In genomic region chr15:91018861-91019187, GRCm38 (mm10) we compare ENCODE assay signal across 17 mouse cellular contexts. TPM values are rescaled to one million over a fixed set of nuclear protein-coding genes. Genes with fewer than 3 reads are reported as not detected.
DNase-seq lines count a peak whose midpoint lies in the region; ATAC-seq and TF ChIP-seq lines count a peak whose summit lies in the region.
"Had no signal": no experiment of that assay in that cellular context is flagged by ENCODE, and none has a peak within 500 bp of the region (broad histone marks: within the 10 kb centered on the region; RNA-seq: fewer than 3 reads in every experiment).

No protein-coding gene starts in this region.

- DNase-seq in neural tube, embryonic 11.5 days (ENCODE audit: low spot score), result no peak
- DNase-seq in neural tube, embryonic 10.5 days (ENCODE audit: extremely low spot score, low spot score), result no peak
- no peak for DNase-seq in midbrain, embryonic 14.5 days
- no peak for DNase-seq in kidney, adult 2 months
- no peak for DNase-seq in cerebellum, postnatal 10 days
- DNase-seq in lung, postnatal 4 days, result no peak
- DNase-seq in adrenal gland, adult 18-20 months (ENCODE audit: low spot score in 2 of 2), result no peak
- DNase-seq: cerebellum, adult 11 months; gastrocnemius, postnatal 14 days; heart, postnatal 36 days; kidney, adult 8-10 months; liver, postnatal 0 days; thymus, postnatal 36 days had no signal

- no peak for TF ChIP-seq POLR2A in kidney, adult 2 months (IDR thresholded peaks at IDR 0.05; ENCODE audit: low read depth, low read length)

- peaks cover 18% of the 10 kb centered on the region; the same call in 1 of the 2 replicates for H3K4me1 ChIP-seq in neural tube, embryonic 11.5 days (ENCODE audit: control insufficient read depth, insufficient read depth, low read length)
- peaks cover 54% of the 10 kb centered on the region for H3K4me1 ChIP-seq in hindbrain, embryonic 13.5 days (replicated peaks)
- peaks cover 54% of the 10 kb centered on the region for H3K4me1 ChIP-seq in midbrain, embryonic 14.5 days (ENCODE audit: control insufficient read depth, insufficient read depth, low read length)
- peaks cover 6% of the 10 kb centered on the region; the same call in 1 of the 2 replicates for H3K4me1 ChIP-seq in kidney, adult 2 months (ENCODE audit: control insufficient read depth, insufficient read depth, low read length)

- no peaks in the 10 kb centered on the region for H3K9me3 ChIP-seq in neural tube, embryonic 11.5 days (ENCODE audit: control insufficient read depth, low read length)
- H3K9me3 ChIP-seq in hindbrain, embryonic 13.5 days, result no peaks in the 10 kb centered on the region
- H3K9me3 ChIP-seq in midbrain, embryonic 14.5 days (ENCODE audit: control insufficient read depth, low read length), result no peaks in the 10 kb centered on the region
- H3K9me3 ChIP-seq: heart, embryonic 10.5 days had no signal

- no peak overlapping the region for H3K9ac ChIP-seq in neural tube, embryonic 11.5 days (ENCODE audit: low read length)
- H3K9ac ChIP-seq in hindbrain, embryonic 13.5 days, result no peak overlapping the region
- H3K9ac ChIP-seq in midbrain, embryonic 14.5 days (replicated peaks; ENCODE audit: low read length), result no peak overlapping the region
- H3K9ac ChIP-seq: liver, postnatal 0 days had no signal

- no peaks in the 10 kb centered on the region for H3K36me3 ChIP-seq in neural tube, embryonic 11.5 days (ENCODE audit: control insufficient read depth, insufficient read depth, low read length)
- no peaks in the 10 kb centered on the region for H3K36me3 ChIP-seq in hindbrain, embryonic 13.5 days
- no peaks in the 10 kb centered on the region for H3K36me3 ChIP-seq in midbrain, embryonic 14.5 days (ENCODE audit: control insufficient read depth, insufficient read depth, low read length)
- no peaks in the 10 kb centered on the region for H3K36me3 ChIP-seq in kidney, adult 2 months (ENCODE audit: control insufficient read depth, insufficient read depth, low read length)
- H3K36me3 ChIP-seq: heart, embryonic 10.5 days had no signal

- peak overlapping the region; percentile 93 for H3K27ac ChIP-seq in neural tube, embryonic 11.5 days (ENCODE audit: low read depth, low read length)
- peak overlapping the region; percentile 96 for H3K27ac ChIP-seq in hindbrain, embryonic 13.5 days
- H3K27ac ChIP-seq in midbrain, embryonic 14.5 days (replicated peaks; ENCODE audit: low read depth, low read length), result peak overlapping the region; percentile 98
- no peak overlapping the region for H3K27ac ChIP-seq in kidney, adult 2 months (ENCODE audit: insufficient read depth, low read depth, low read length)
- H3K27ac ChIP-seq: heart, embryonic 10.5 days had no signal

- no peak for TF ChIP-seq CTCF in kidney, adult 2 months (conservative IDR thresholded peaks at IDR 0.05; ENCODE audit: insufficient read depth, insufficient read length, low read depth, low read length)

- H3K4me3 ChIP-seq in neural tube, embryonic 11.5 days (ENCODE audit: low read depth, low read length), result no peak overlapping the region
- H3K4me3 ChIP-seq in hindbrain, embryonic 13.5 days, result no peak overlapping the region
- no peak overlapping the region for H3K4me3 ChIP-seq in midbrain, embryonic 14.5 days (replicated peaks; ENCODE audit: low read depth, low read length)
- H3K4me3 ChIP-seq in kidney, adult 2 months (ENCODE audit: insufficient read depth, low read depth, low read length), result no peak overlapping the region
- H3K4me3 ChIP-seq: heart, embryonic 10.5 days; myocyte had no signal

- no peak overlapping the region for H3K4me2 ChIP-seq in neural tube, embryonic 11.5 days (ENCODE audit: low read depth)
- 0 out of 2 replicates have a peak overlapping the region, but pooled peaks have one; percentile 3 for H3K4me2 ChIP-seq in hindbrain, embryonic 13.5 days
- peak overlapping the region; percentile 59; the same call in 1 of the 2 replicates for H3K4me2 ChIP-seq in midbrain, embryonic 14.5 days (ENCODE audit: low read length)

- 35% methylated on average over 3 of the region's 3 CpGs for WGBS in neural tube, embryonic 11.5 days
- 15% methylated on average over 3 of the region's 3 CpGs for WGBS in hindbrain, embryonic 13.5 days
- WGBS in midbrain, embryonic 14.5 days, result 2% methylated on average over 3 of the region's 3 CpGs
- WGBS in kidney, adult 2 months, result 74% methylated on average over 3 of the region's 3 CpGs

- no peaks in the 10 kb centered on the region for H3K27me3 ChIP-seq in neural tube, embryonic 11.5 days (ENCODE audit: control insufficient read depth, insufficient read depth, low read length)
- H3K27me3 ChIP-seq in hindbrain, embryonic 13.5 days, result no peaks in the 10 kb centered on the region
- no peaks in the 10 kb centered on the region for H3K27me3 ChIP-seq in midbrain, embryonic 14.5 days (ENCODE audit: control insufficient read depth, insufficient read depth, low read length)
- H3K27me3 ChIP-seq in kidney, adult 2 months (replicated peaks; ENCODE audit: control insufficient read depth, insufficient read depth, low read length), result no peaks in the 10 kb centered on the region
- H3K27me3 ChIP-seq: Patski had no signal

- peak; percentile 15; the same call in 1 of the 2 replicates for ATAC-seq in neural tube, embryonic 11.5 days (ENCODE audit: insufficient read depth, low FRiP score, low TSS enrichment)
- no peak for ATAC-seq in hindbrain, embryonic 13.5 days (ENCODE audit: low FRiP score)
- no peak for ATAC-seq in midbrain, embryonic 14.5 days (ENCODE audit: low FRiP score, low TSS enrichment)
- ATAC-seq: liver, postnatal 0 days; Patski had no signal

RNA-seq across cellular contexts. Expression of gene Kif21a, which starts 30.9 kb away (rescaled TPM):
- 31.4 and 34.6 TPM in 2 replicates for polyA plus RNA-seq in neural tube, embryonic 11.5 days (2014; fragmentation: Nextera tagmentation; extraction: Ambion mirVana)
- polyA plus RNA-seq in hindbrain, embryonic 13.5 days (2015; fragmentation: Nextera tagmentation; extraction: Ambion mirVana), result 48.9 and 51.6 TPM in 2 replicates
- 63.4 and 72.2 TPM in 2 replicates for polyA plus RNA-seq in midbrain, embryonic 14.5 days (2014; fragmentation: Nextera tagmentation; extraction: Ambion mirVana)
- 18.5 and 24.2 TPM in 2 replicates for polyA plus RNA-seq in kidney, adult 2 months (2012; rRNA removed)
- 10 to 100 TPM; 16.6 to 18.1 TPM for total RNA-seq in adrenal gland, adult 18-20 months (2021)
